Mouse (Mus musculus): ENCODE results near the gene Pzp.

Pzp gene

DNA sequence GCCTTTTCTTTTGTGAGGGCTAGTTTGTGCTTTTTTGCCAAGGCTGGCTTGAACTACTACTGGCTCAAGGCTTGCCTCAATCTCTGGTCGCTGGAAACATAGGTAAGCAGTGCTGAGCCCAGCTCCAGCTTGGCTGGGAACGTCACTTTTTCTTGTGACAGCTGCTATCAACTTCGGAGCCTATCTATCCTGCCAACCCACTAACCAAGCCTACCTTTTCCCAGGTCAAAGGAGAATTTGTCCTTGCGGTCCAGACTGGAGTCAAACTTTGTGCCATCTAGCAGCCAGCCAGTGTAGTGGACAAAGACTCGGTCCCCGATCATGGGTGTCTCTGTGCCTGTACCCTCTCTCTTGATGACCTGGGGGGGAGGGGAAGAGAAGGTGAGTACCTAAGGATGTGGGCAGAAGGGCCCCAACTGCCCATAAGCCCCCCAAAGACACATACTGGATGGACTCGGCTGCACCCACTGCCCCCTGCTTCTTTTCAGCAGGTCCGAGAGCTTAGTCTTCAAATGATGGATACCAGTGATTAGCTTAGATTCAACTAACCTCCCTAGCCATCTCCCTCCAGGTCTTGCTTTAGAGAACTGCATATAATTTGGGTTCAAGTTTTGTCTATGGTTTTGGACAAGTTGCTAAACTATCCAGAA is 90.0 kb downstream of the Pzp start:
- DNase-seq (ENCODE audit: low read depth, low spot score) = no peak

DNA sequence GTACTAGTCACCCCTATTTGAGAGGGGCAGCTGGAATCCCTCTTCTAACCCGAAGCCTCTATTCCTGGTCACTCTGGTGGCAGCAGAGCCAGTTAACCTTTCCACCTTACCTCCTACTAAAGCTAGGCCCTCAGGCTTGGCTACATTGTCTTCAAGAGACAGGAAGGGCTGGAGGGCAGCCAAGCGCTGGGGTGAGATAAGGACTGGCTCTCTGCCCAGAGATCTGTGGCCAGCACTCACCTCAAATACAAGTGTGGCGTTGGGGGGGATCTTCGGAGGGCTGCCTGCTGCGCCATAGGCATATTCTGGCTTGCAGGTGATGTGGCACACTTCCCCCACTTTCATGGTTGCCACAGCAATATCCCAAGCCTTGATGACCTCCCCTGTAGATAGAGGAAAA is 91.0 kb downstream of the Pzp start:
- DNase-seq (ENCODE audit: low read depth, low spot score) = no peak
